Mouse (Mus musculus) CH12.LX (cell line): ENCODE measurements around the gene Ppp1r12a.

Experiments used
- CTCF ChIP-seq, 2 experiments: IDR thresholded peaks in 1 of 2; conservative IDR thresholded peaks in 1 of 2; 2 replicates each; pipeline ENCODE4 v1.5.1; 2011 to 2012; ENCODE audit warnings: low read depth in 2 of 2, low read length in 2 of 2, improper control_type of control experiment in 1 of 2, inconsistent platforms in 1 of 2, mild to moderate bottlenecking in 1 of 2, moderate library complexity in 1 of 2
- ELF1 ChIP-seq: IDR thresholded peaks from 2 replicates; pipeline ENCODE4 v1.6.1; 2014; ENCODE audit warnings: low read depth, mild to moderate bottlenecking, inconsistent platforms, low read length, improper control_type of control experiment
- MXI1 ChIP-seq: IDR thresholded peaks from 2 replicates; pipeline ENCODE4 v1.6.1; 2011; ENCODE audit warnings: mild to moderate bottlenecking, low read depth, low read length, improper control_type of control experiment
- POLR2AphosphoS2 ChIP-seq: IDR thresholded peaks from 2 replicates; pipeline ENCODE4 v1.6.1; 2011; ENCODE audit warnings: low read depth, low read length, improper control_type of control experiment

DNA sequence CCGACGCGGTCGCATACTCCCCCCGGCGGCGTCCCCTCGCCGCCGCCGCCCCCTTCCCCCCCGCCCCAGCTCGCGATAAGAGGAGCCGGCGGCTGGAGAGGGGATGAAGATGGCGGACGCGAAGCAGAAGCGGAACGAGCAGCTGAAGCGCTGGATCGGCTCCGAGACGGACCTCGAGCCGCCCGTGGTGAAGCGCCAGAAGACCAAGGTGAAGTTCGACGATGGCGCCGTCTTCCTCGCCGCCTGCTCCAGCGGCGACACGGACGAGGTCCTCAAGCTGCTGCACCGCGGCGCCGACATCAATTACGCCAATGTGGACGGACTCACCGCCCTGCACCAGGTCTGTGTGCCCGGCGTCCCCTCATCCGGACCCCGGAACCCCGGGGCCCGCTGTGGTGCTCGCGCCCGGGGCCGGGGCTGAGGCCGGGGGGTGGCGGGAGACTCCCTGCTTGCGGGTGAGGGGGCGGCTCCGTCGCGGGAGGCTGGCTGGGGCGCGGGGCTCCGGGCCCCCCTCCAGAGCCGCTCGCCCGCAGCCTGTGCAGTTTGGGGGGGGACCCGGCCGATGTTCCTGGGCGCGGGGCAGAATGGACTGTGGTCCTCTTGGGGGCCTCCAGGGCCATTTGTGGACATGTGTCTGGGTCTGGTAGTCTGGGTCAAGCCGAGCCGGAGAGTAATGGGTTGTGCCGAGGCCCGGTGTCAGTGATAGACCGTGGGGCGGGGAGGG is 466 bp downstream of the Ppp1r12a start:
- TF ChIP-seq POLR2AphosphoS2 (no peak), ELF1 (no peak), MXI1 (0 out of 2 replicates have a peak, but pooled peaks have one; percentile 63), CTCF (conservative IDR thresholded peaks at IDR 0.05 in 1 of 2, IDR thresholded peaks at IDR 0.05 in 1 of 2; ENCODE audit: low read depth in 2 of 2, low read length in 2 of 2) (no peak)
